Comparison of ENCODE assay signal across 8 mouse cellular contexts in genomic region chr7:45538163-45539041, GRCm38 (mm10). TPM values are rescaled to one million over a fixed set of nuclear protein-coding genes. Genes with fewer than 3 reads are reported as not detected.
DNase-seq lines count a peak whose midpoint lies in the region; ATAC-seq lines count a peak whose summit lies in the region.

No protein-coding gene starts in this region.

- H3K9ac ChIP-seq in limb, embryonic 12.5 days (replicated peaks), result peak overlapping the region; percentile 61
- H3K9ac ChIP-seq in midbrain, embryonic 11.5 days (ENCODE audit: low read length), result peak overlapping the region; percentile 68
- H3K9ac ChIP-seq in stomach, embryonic 16.5 days (ENCODE audit: low read length), result peak overlapping the region; percentile 77

- H3K4me1 ChIP-seq in limb, embryonic 12.5 days (replicated peaks), result peaks cover 8% of the 10 kb centered on the region
- H3K4me1 ChIP-seq in midbrain, embryonic 11.5 days (ENCODE audit: control insufficient read depth, insufficient read depth, low read length), result peaks cover 4% of the 10 kb centered on the region
- 0 out of 2 replicates have a peak, but pooled peaks cover 5% of the 10 kb centered on the region for H3K4me1 ChIP-seq in stomach, embryonic 16.5 days (ENCODE audit: control insufficient read depth, insufficient read depth, low read length)

- H3K9me3 ChIP-seq in limb, embryonic 12.5 days, result no peaks in the 10 kb centered on the region
- no peaks in the 10 kb centered on the region for H3K9me3 ChIP-seq in midbrain, embryonic 11.5 days (ENCODE audit: control insufficient read depth, low read length)
- no peaks in the 10 kb centered on the region for H3K9me3 ChIP-seq in stomach, embryonic 16.5 days (replicated peaks; ENCODE audit: control insufficient read depth, low read length)

- DNase-seq in ZHBTc4 (ENCODE audit: low read depth, low spot score), result peak; percentile 76
- peak; percentile 72 to 78 for DNase-seq in cerebellum, postnatal 25 days
- DNase-seq in heart, adult 18-20 months, result peak; percentile 72 to 73
- peak; percentile 67 for DNase-seq in kidney, adult 18-20 months
- peak; percentile 92 for DNase-seq in midbrain, embryonic 11.5 days (ENCODE audit: low spot score, missing footprints)
- DNase-seq in thymus, adult 18-20 months, result no peak

- H3K4me2 ChIP-seq in limb, embryonic 12.5 days, result peak overlapping the region; percentile 77
- H3K4me2 ChIP-seq in midbrain, embryonic 11.5 days, result peak overlapping the region; percentile 71
- H3K4me2 ChIP-seq in stomach, embryonic 16.5 days (ENCODE audit: low read depth, low read length), result peak overlapping the region; percentile 87

- 3% methylated on average over 29 of the region's 29 CpGs for WGBS in limb, embryonic 12.5 days
- 3% methylated on average over 28 of the region's 29 CpGs for WGBS in midbrain, embryonic 11.5 days
- WGBS in stomach, embryonic 16.5 days, result 2% methylated on average over 29 of the region's 29 CpGs

- peak; percentile 79 for ATAC-seq in limb, embryonic 12.5 days (ENCODE audit: insufficient number of reproducible peaks, insufficient read depth, low FRiP score, low TSS enrichment, low read depth)
- peak; percentile 87 for ATAC-seq in midbrain, embryonic 11.5 days (ENCODE audit: low FRiP score)
- ATAC-seq in stomach, embryonic 16.5 days (ENCODE audit: insufficient read depth, low FRiP score), result peak; percentile 77

- H3K27ac ChIP-seq in limb, embryonic 12.5 days, result 0 out of 2 replicates have a peak overlapping the region, but pooled peaks have one; percentile 17
- H3K27ac ChIP-seq in midbrain, embryonic 11.5 days (ENCODE audit: low read depth, low read length), result no peak overlapping the region
- no peak overlapping the region; the same call in 1 of the 2 replicates for H3K27ac ChIP-seq in stomach, embryonic 16.5 days (ENCODE audit: low read length)

- H3K4me3 ChIP-seq in limb, embryonic 12.5 days (replicated peaks), result peak overlapping the region; percentile 48
- peak overlapping the region; percentile 50 for H3K4me3 ChIP-seq in midbrain, embryonic 11.5 days (ENCODE audit: low read depth, low read length)
- H3K4me3 ChIP-seq in stomach, embryonic 16.5 days (replicated peaks; ENCODE audit: low read length), result peak overlapping the region; percentile 59

- peaks cover 3% of the 10 kb centered on the region; the same call in 1 of the 2 replicates for H3K27me3 ChIP-seq in limb, embryonic 12.5 days
- no peaks in the 10 kb centered on the region for H3K27me3 ChIP-seq in midbrain, embryonic 11.5 days (ENCODE audit: control insufficient read depth, insufficient read depth, low read length)
- H3K27me3 ChIP-seq in stomach, embryonic 16.5 days (ENCODE audit: control insufficient read depth, insufficient read depth, low read length), result no peaks in the 10 kb centered on the region

- no peaks in the 10 kb centered on the region for H3K36me3 ChIP-seq in limb, embryonic 12.5 days
- no peaks in the 10 kb centered on the region for H3K36me3 ChIP-seq in midbrain, embryonic 11.5 days (ENCODE audit: control insufficient read depth, insufficient read depth, low read length)
- no peaks in the 10 kb centered on the region for H3K36me3 ChIP-seq in stomach, embryonic 16.5 days (ENCODE audit: control insufficient read depth, insufficient read depth, low read length)

RNA-seq across cellular contexts. Expression of gene Plekha4, which starts 12.3 kb away (rescaled TPM):
- total RNA-seq in heart, adult 18-20 months (2021), result 1 to 10 TPM; 2.0 to 2.5 TPM
- 1.4 TPM in 2 replicates for polyA plus RNA-seq in limb, embryonic 12.5 days (2016; fragmentation: Nextera tagmentation; extraction: Ambion mirVana)
- 0.08 and 0.26 TPM in 2 replicates for polyA plus RNA-seq in midbrain, embryonic 11.5 days (2014; fragmentation: Nextera tagmentation; extraction: Ambion mirVana)
- 2.7 and 3.9 TPM in 2 replicates for polyA plus RNA-seq in stomach, embryonic 16.5 days (2015; fragmentation: Nextera tagmentation; extraction: Ambion mirVana)

RNA-seq across cellular contexts. Expression of gene Ppp1r15a, which starts 12.3 kb away (rescaled TPM):
- total RNA-seq in heart, adult 18-20 months (2021), result 10 to 100 TPM; 31.6 to 33.7 TPM
- 26.0 and 27.1 TPM in 2 replicates for polyA plus RNA-seq in limb, embryonic 12.5 days (2016; fragmentation: Nextera tagmentation; extraction: Ambion mirVana)
- polyA plus RNA-seq in midbrain, embryonic 11.5 days (2014; fragmentation: Nextera tagmentation; extraction: Ambion mirVana), result 16.3 and 17.1 TPM in 2 replicates
- 25.5 and 31.2 TPM in 2 replicates for polyA plus RNA-seq in stomach, embryonic 16.5 days (2015; fragmentation: Nextera tagmentation; extraction: Ambion mirVana)

RNA-seq across cellular contexts. Expression of gene Hsd17b14, which starts 16.3 kb away (rescaled TPM):
- total RNA-seq in heart, adult 18-20 months (2021), result under 1 TPM in 1 of 2 experiments, not detected in 1; 0.41 TPM
- 0.55 and 1.1 TPM in 2 replicates for polyA plus RNA-seq in limb, embryonic 12.5 days (2016; fragmentation: Nextera tagmentation; extraction: Ambion mirVana)
- polyA plus RNA-seq in midbrain, embryonic 11.5 days (2014; fragmentation: Nextera tagmentation; extraction: Ambion mirVana), result 0.10 and 0.12 TPM in 2 replicates
- polyA plus RNA-seq in stomach, embryonic 16.5 days (2015; fragmentation: Nextera tagmentation; extraction: Ambion mirVana), result 2.9 and 4.8 TPM in 2 replicates

RNA-seq across cellular contexts. Expression of gene Nucb1, which starts 28.2 kb away (rescaled TPM):
- 100 to 1,000 TPM; 129 to 143 TPM for total RNA-seq in heart, adult 18-20 months (2021)
- 149 and 160 TPM in 2 replicates for polyA plus RNA-seq in limb, embryonic 12.5 days (2016; fragmentation: Nextera tagmentation; extraction: Ambion mirVana)
- 83.7 and 84.8 TPM in 2 replicates for polyA plus RNA-seq in midbrain, embryonic 11.5 days (2014; fragmentation: Nextera tagmentation; extraction: Ambion mirVana)
- polyA plus RNA-seq in stomach, embryonic 16.5 days (2015; fragmentation: Nextera tagmentation; extraction: Ambion mirVana), result 229 and 262 TPM in 2 replicates

RNA-seq across cellular contexts. Expression of gene Bcat2, which starts 31.6 kb away (rescaled TPM):
- total RNA-seq in heart, adult 18-20 months (2021), result 100 to 1,000 TPM; 225 to 264 TPM
- 50.4 and 56.5 TPM in 2 replicates for polyA plus RNA-seq in limb, embryonic 12.5 days (2016; fragmentation: Nextera tagmentation; extraction: Ambion mirVana)
- 22.5 and 24.7 TPM in 2 replicates for polyA plus RNA-seq in midbrain, embryonic 11.5 days (2014; fragmentation: Nextera tagmentation; extraction: Ambion mirVana)
- 95.7 and 109 TPM in 2 replicates for polyA plus RNA-seq in stomach, embryonic 16.5 days (2015; fragmentation: Nextera tagmentation; extraction: Ambion mirVana)

Comparison
In these comparisons a context has a peak if more than half of its experiments do, and no peak if none do; other contexts are left out.
1. DNase-seq: peak in ZHBTc4 (single experiment), cerebellum, postnatal 25 days (2 of 2), heart, adult 18-20 months (2 of 2), kidney, adult 18-20 months (single experiment) and midbrain, embryonic 11.5 days (single experiment); none in thymus, adult 18-20 months (0 of 2).
2. Peak in every context shown above with its lines, with median percentiles within 50 percentile points of each other: ATAC-seq, H3K4me2 ChIP-seq, H3K4me3 ChIP-seq and H3K9ac ChIP-seq.